Mouse (Mus musculus): Measurements from ENCODE around the gene Rab11b.

DNA sequence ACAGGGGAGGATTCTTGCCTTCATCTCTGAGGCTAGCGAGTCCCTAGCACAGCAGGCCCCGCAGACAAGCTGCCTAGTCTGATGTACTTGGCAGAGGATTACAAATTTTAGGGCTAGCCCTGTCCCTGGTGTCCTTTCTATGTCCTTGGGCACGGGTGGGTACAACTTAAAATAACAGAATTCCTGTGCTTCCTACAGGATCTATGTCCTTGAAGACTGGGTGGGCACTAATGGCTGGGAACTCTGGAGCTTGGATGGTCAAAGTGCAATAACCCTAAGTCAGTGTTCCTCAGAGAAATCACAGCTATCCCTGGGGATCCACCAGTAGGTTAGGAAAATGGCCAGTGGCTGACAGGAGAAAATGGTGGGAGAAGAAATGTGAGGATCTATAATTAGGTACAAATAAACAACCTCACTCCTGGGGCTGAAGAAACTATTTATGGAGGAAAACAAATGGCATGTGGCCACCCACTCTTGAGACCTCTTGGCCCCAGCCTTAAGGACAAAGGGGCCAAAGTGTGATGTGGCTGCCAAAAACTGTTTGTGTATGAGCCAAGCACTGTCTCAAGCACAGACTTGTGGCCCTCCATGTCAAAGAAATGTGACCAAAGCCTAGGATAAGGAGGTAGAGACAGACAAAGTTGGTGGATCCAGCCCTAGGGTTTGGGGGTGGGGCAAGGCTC, 4.1 kb downstream of the Rab11b start:
- no peak for TF ChIP-seq CTCF (IDR thresholded peaks at IDR 0.05; ENCODE audit: borderline replicate concordance, insufficient read depth, low read depth, low read length)
- TF ChIP-seq POLR2A (IDR thresholded peaks at IDR 0.05; ENCODE audit: borderline replicate concordance, insufficient read depth, low read length) = no peak
